Mouse (Mus musculus): ENCODE data around the gene Polr3gl.

Polr3gl gene

GRCm38 (mm10) chr3:96597435-96597891 lies 3.5 kb upstream of the Polr3gl start:
- peak in 1 of 2 experiments; percentile 27 for DNase-seq

GRCm38 (mm10) chr3:96596855-96597254 lies 2.9 kb upstream of the Polr3gl start:
- DNase-seq = no peak

GRCm38 (mm10) chr3:96596228-96596707 lies 2.3 kb upstream of the Polr3gl start, which contains the start of gene Ankrd34a:
Gene Ankrd34a, plus strand, starts transcription at chr3:96596636.
- peak in 1 of 2 experiments; percentile 70 for DNase-seq

- no peak for DNase-seq
These were observed 1.7 kb upstream of the Polr3gl start for GRCm38 (mm10) chr3:96595661-96596060.

GRCm38 (mm10) chr3:96594851-96595250 lies 870 bp upstream of the Polr3gl start:
- DNase-seq = no peak

GRCm38 (mm10) chr3:96593374-96593773 lies 607 bp downstream of the Polr3gl start:
- peak; percentile 60 to 70 for DNase-seq

GRCm38 (mm10) chr3:96590657-96591056 lies 3.3 kb downstream of the Polr3gl start:
- DNase-seq = no peak

GRCm38 (mm10) chr3:96583386-96583785 lies 10.6 kb downstream of the Polr3gl start:
- DNase-seq = no peak

GRCm38 (mm10) chr3:96581771-96582515 lies 12.0 kb downstream of the Polr3gl start:
- no peak for DNase-seq

GRCm38 (mm10) chr3:96581141-96581540 lies 12.8 kb downstream of the Polr3gl start:
- no peak for DNase-seq

GRCm38 (mm10) chr3:96579885-96580454 lies 14.0 kb downstream of the Polr3gl start:
- DNase-seq = peak; percentile 89 to 94

- DNase-seq = no peak
These were observed 14.7 kb downstream of the Polr3gl start for GRCm38 (mm10) chr3:96579239-96579750.

GRCm38 (mm10) chr3:96578561-96579238 lies 15.3 kb downstream of the Polr3gl start:
- DNase-seq = no peak

- DNase-seq = peak in 1 of 2 experiments; percentile 50
These were observed 16.4 kb downstream of the Polr3gl start for GRCm38 (mm10) chr3:96577566-96577965.

GRCm38 (mm10) chr3:96576690-96577541 lies 17.1 kb downstream of the Polr3gl start, which contains the start of gene Gm16253:
Gene Gm16253, plus strand, starts transcription at chr3:96576984.
- DNase-seq = peak; percentile 91 to 96

GRCm38 (mm10) chr3:96576005-96576658 lies 17.8 kb downstream of the Polr3gl start:
- DNase-seq = peak; percentile 87 to 95

GRCm38 (mm10) chr3:96575272-96575984 lies 18.6 kb downstream of the Polr3gl start:
- DNase-seq = peak; percentile 84 to 90

GRCm38 (mm10) chr3:96573611-96574511 lies 20.1 kb downstream of the Polr3gl start:
- DNase-seq = peak; percentile 62 to 73

GRCm38 (mm10) chr3:96571896-96572698 lies 21.9 kb downstream of the Polr3gl start:
- DNase-seq = peak; percentile 78 to 81

All from kidney, postnatal 36 days (tissue).